Mouse (Mus musculus) frontal cortex, adult 2 months (tissue): Measurements from ENCODE around the gene Atat1. TPM values are rescaled to one million over a fixed set of nuclear protein-coding genes. Genes with fewer than 3 reads are reported as not detected.

Source experiments
- DNase-seq, 2 experiments: peaks; one replicate each; pipeline ENCODE4 v3.0.0; 2022; ENCODE audit warnings: low spot score in 1 of 2; ENCODE audit errors: extremely low spot score in 1 of 2
- polyA plus RNA-seq: library from polyadenylated mRNA; depleted of rRNA; stranded (reverse); fragments of >200 nt; gene quantifications from 2 replicates; pipeline ENCODE4 v1.2.3, GENCODE M21; 2012

Atat1 gene
- polyA plus RNA-seq, 1 experiment = 109 TPM

DNA sequence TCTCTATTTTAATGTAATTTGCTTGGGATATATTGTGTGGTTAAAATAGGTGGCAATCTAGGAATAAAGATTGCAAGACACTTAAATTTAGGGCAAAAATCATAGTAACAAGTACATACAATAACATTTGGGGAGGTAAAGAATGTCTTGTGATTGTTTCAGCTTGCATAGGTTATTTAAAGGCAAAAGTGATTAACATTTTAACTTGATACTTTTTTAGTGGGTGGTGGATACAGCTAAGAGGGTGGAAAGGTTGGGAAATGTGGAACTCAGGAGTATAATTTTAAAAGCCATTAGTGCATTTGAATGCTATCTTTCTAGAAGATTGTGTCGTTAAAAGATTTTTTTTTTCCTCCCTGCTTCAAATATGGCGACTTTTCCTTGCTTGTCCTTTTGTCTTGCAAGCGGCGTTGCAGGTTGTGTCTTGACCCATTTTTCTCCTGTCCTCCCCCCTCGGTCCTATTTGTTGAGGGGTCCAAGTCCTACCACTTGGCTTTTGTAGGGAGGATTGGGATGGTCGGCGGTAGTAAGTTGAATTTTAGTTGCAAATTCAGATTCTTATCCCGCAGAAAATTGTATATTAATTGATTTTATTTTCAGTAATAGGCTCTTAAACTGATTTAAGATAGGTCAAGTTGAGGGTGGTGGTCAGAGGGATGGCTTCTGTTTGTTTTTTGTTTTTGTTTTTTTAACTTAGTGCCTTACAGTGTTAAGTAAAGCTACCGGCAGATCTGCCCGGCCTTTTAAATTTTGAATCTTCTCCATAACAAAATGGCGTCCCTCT, 8.6 kb upstream of the Atat1 start:
- peak in 1 of 2 experiments; percentile 59 for DNase-seq

DNA sequence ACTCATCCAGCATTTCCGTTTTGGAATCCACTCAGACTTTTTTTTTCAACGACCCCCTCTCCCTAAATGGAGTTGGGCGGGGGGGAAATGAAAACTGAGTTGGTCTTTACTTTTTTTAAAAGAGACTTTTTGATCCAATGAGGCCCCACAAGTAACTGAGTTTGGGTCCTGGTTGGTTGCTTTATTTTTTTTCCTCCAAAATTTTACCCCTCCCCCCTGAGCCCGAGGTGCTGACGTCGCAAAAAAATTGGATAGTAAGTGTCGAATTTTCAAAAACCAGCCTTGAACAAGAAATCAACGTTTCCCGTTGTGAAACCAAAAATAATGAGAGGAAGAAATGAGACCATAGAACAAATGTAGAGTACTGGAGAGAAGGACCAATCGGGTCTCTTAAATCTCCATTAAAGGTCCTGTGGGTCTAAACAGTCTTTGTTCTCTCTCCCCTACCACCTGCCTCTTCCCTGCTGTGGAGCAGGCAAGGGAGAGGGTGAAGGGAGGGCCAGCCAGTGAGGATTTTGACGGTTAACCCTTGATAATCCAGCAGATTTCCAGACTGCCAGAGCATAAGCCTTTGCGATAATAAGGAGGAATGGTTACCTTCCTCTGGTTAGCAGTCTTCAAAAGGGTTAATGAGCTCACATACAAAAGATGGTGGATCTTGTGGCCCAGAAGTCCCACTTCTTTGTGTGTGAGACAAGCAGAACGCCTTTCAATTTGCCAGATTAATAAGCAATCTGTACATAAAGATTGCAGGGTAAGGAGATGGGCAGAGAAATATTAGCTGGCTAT, 7.8 kb upstream of the Atat1 start:
- DNase-seq = peak in 1 of 2 experiments; percentile 62

DNA sequence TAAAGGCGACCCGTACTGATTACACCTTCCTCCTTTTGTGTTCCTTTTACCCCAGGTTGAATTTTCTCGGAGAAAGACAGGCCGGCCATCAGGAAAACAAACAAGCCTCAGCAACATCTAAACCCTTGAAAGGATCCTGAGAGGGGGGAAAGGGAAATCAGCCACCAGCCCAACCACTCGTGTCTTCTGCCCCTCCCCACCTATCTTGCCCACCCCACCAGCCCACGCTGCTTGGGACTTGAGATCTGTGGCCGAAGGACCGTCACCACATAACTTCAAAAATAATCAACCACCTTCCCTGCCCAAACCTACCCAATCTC, 7.2 kb upstream of the Atat1 start:
- peak in 1 of 2 experiments; percentile 52 for DNase-seq

DNA sequence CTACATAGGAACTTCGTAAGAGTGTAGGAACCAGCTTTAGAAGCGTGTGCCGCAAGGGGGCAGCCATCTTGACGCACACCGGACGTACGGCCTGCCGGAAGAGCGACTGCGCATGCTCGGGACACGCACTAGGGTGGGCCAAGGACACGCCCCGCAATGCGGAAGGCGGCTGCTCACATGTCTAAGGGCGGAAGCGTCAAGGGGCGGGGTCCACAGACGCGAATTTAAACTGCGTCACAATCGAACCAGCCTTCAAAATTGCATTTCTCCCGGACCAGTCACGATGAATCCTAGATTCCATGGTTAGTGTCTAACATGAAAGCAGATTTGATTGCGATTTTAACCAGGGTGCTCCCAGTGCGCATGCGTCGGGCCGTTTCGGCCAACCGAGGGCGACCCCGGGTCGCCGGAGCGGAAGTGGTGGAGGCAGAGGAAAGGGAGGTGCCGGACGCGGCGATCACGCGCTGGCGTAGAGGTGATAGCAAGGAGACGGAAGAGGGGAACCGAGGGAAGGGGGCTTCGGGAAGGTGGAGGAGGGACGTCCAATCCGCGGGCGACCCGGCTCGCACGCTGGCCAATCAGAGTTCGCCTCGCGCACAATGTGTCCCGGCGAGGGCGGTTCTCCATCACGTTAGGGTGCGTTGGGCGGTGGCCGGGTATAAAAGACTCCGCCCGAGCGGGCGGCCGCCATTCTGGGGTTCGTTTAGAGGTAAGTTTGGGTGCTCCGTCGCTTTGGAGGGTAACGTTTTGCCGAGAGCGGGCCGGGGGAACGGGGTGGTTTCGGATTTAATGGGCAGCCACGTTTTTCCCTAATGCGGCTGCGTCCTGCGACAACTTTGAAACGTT, 6.6 kb upstream of the Atat1 start, which contains the start of the genes Mrps18b and Ppp1r10:
Gene Mrps18b, minus strand, starts transcription at position 93 of the 846 bp plus-strand sequence.
Gene Ppp1r10, plus strand, starts transcription at position 138 of the 846 bp plus-strand sequence.
- DNase-seq = peak; percentile 99 to 100

DNA sequence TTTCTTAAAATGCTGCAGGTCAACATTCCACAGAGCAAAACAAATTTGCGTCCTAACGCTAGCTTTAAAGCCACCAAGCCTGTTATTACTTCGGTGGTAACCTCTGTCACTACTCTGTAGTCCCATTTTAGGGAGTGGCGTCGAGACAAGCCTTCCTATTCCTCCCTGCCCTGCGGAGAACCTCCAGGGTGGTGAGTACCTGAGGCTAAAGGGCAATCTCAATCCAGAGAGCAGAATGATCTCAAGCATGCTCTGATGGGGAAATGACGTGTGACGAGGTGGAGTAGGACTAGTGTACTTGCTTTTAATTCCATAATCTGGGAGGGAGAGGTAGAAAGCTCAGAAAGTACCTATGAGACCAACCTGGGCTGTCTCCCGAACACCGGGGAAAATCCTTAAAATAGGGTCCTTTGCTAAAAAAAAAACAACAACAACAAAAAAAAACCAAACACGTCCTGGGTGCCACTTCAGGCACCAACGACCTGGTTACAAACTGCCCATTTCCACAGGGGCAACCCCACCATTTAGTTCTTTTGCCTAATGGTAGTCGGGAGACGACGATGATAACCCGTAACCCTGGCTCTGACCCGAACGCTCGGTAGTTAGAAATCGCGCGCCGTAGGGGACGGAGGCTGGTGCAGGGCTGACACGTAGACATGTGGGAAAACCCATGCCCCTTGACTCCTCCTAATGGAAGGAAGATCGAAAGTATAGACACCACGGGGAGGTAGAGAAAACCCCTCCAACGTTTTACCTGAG, 5.8 kb upstream of the Atat1 start:
- no peak for DNase-seq

DNA sequence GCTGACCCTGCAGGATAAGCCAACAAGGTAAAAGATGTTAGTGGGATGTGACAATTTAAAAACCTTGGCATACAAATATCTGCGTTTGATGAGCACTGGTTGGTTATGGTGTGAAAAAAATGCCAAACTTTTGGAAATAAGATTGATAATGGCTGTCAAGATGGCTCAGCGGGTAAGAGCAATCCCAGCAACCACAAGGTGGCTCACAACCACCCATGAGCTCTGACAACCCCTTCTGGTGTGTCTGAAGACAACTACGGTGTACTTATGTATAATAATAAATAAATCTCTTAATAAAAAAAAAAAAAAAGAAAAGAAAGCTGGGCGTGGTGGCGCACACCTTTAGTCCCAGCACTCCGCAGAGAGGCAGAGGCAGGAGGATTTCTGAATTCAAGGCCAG, 5.1 kb upstream of the Atat1 start:
- no peak for DNase-seq

DNA sequence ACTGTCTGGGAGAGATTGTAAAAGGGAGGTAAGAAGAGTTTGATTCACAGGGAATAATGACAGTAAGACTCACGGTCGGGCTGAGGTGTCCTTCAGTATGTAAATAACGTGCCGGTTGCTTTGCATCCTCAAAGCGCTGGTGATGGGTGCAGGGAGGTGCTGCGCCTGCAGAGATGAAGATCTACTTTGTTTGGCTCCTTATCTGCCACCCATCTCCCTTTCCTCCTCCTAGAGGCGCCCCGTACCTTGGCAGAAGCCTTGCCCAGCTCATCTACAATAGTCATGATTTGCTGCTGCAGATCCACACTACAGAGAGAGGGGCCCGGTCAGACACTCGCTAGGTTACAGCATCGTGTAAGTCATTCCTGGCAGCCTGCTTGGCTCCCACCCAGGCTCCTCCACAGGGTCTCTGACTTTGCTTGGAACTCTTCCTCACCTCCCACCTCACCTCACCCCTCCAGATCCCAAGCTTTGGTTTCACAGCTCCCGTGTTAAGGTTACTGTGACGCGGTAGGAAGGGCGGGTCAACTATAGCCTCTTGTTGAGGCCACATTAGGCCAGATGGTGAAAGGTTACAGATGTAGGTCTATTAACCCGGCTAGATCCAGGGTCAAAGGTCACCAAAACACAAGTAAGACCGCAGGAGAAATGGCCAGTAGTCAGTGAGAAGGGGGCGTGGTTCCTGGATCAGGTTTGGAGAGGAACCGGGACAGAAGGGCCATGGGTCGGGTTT, 523 bp downstream of the Atat1 start:
- no peak for DNase-seq

DNA sequence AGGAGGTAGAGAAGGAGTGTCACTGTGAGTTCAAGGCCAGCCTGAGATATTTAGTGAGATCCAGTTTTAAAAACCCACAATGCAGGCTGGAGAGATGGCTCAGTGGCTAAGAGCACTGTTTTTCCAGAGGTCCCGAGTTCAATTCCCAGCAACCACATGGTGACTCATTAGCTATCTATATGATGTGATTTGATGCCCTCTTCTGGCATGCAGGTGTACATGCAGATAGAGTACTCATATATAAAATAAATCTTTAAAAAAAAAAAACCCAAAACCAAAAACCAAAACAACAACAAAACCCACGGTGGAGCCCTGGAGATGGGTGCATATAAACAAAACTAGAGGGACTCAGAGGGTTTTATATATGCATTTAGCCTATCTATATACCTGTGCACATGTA, 2.3 kb downstream of the Atat1 start:
- no peak for DNase-seq

DNA sequence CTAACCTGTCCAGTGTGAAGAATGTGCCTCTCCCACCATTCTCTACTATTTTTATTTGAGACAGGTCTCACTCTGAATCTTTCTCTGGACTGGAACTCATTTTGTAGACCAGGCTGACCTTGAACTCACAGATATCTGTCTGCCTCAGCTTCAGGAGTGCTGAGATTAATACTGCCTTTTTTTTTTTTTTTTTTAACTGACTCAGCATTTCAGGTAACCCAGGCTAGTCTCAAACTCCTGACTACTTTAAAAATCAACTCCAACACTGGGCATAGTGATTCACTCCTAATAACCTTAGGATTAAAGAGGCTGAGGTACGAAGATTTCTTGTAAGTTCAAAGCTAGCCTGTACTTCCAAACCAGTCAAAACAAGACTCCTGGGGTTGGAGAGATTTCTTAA, 4.3 kb downstream of the Atat1 start:
- DNase-seq = no peak

DNA sequence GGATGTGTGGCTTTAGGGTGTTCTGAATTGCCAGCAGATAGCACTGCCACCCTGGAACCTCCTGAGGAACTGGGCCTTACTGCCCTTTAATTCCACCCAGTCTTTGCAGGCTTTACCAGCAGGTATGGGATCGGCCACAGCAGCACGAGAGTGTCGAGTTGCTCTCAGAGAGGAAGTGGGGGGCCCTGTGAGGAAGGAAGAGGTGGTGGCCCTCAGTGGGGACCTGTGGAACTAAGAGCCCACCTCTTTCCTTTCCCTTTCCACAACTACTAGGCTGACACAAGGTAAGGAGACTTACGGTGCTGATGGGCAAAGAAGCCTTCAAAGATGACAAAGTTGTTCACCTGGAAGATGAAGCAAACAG, 5.9 kb downstream of the Atat1 start:
- no peak for DNase-seq

DNA sequence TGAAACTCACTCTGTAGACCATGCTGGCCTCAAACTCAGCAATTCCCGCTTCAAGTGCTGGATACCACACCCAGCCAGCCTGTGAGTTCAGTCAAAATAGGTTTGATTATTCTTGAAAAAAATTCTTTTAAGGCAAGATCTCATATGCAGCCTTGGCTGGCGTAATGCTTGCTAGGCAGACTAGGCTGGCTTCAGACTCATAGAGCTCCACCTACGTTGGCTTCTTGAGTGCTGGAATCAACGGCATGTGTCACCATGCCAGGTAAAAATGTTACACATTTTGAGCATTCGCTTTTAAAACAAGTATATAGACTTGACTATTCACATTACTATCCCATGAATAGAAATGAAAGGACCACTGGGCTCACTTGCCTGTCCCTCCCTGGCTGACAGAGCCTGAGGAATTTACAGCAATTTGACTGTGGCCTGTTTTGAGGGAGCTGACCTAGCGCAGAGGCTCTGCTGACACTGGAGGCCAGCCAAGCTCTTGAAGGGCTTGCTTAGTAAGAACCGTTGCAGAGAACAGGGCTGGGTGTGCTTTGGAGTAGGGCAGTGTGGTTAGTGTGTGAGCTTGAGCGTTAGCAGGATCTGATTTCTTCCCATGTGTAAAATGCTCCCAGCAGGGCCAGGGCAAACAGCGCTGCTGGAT, 6.4 kb downstream of the Atat1 start:
- no peak for DNase-seq

DNA sequence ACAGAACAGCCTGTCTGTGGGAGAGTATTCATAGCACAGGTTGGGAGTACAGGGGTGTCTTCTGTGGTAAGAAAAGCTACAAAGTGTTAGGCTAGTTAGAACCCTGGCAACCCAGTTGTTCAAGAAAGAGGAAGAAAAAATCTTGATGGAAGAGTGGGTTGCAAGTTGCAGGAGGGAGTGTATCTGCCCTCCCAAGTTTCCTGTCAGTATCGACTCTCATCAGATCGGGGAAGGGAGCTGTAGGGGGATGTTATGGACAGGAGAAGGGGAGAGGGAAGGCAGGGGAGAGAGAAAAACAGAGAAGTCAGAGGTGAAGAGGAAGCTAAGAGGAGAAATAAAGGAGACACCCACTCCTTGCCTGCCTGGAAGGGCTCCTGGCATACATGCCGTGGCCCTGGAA, 9.2 kb downstream of the Atat1 start:
- no peak for DNase-seq

DNA sequence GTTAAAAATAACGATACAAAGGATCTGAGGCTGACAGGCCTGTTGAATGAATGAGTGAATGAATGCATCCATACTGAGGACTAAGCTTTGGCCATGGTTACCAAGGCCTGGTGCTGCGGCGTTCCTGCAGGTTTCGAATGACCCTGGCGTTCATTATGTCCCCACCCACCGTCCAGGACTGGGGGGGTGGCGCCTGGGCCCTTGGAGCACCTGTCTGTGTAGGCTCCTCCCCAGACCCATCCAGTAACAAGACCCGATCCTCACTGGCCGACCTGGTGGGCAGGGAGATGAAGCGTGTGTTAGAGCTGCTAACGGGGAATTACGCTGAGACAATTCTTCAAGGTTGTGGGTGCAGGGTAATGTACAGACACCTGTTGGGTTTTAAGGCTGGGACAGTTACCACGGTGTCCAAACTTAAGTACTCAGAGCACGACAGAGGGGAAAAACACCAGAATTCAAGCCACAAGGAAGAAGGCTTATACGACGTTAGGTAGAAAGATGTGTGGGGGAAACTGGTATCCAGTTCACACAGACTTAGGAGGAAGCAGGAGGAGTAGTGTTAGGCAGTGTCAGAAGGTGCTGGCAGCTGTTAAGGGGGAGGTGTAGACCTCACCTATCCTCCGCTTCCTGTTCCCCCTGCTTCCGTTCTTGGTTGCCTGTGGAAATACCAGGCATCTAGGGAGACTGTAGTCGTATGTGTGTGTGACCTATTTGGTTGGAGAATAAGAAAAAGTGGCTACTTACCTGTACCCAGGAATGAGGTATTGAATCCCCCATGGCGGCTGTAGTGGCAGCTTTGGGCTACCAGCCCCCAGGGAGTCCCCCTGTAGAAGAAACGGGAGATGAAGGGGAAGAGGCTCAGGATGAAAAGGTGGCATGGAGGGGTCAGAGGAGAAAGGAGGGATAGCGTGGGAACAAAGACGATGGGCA, 12.0 kb downstream of the Atat1 start:
- DNase-seq = peak in 1 of 2 experiments; percentile 48

DNA sequence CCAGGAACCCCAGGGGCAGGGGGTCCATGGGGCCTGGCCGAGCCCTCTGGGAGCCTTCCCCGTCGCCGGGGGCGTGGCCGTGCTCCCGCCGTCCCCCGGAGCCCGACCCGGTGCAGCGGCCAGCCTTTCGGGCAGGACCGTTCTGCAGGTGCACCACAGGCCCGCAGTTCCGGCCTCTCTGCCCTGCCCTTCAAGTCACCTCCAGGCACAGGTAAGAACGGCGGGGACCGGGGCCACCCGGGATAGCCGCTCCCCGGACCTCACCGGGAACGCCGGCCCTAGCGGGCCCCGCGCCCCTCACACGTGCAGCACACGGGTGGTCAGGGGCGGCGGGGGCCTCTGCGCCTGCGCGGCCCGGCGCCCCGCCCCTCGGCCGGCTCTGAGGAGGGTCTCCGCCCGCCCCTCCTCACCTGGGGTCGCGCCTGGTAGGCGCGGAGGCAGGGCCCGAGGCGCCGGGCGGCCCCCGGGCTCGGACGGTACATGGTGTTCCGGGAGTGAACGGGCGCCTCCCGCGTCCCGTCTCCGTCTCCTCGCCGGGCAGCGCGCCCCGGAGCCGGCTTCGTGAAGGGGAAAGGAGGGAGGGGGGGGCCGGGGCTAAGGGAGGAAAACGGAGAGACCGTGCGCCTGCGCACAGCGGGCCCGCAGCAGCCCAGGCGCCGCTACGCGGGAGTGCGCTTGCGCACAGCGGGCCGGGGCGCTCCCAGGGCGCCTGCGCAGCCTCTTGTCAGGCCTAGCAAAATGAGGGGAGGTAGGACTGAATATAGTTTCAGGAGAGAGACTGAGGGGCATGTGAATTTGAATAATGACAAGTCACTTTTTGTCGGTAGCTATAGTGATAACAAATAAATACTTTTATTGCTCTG, 12.9 kb downstream of the Atat1 start, which contains the start of gene 2310061I04Rik:
Gene 2310061I04Rik, minus strand, starts transcription at position 651 of the 863 bp plus-strand sequence.
- peak; percentile 79 to 93 for DNase-seq

DNA sequence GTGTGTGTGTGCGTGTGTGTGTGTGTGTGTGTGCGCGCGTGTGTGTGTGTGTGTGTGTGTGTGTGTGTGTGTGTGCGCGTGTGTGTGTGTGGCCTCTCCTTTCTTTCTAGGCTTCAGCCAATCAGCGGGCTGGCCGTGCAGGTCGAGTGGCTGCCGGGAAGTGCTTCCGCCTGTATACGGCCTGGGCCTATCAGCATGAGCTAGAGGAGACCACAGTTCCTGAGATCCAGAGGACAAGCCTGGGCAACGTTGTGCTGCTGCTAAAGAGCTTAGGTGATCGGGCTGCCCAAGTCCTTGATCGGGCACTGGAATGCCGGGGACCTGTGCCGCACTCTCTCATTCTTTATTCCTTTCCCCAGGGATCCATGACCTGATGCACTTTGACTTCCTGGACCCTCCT, 22.1 kb downstream of the Atat1 start:
- no peak for DNase-seq

DNA sequence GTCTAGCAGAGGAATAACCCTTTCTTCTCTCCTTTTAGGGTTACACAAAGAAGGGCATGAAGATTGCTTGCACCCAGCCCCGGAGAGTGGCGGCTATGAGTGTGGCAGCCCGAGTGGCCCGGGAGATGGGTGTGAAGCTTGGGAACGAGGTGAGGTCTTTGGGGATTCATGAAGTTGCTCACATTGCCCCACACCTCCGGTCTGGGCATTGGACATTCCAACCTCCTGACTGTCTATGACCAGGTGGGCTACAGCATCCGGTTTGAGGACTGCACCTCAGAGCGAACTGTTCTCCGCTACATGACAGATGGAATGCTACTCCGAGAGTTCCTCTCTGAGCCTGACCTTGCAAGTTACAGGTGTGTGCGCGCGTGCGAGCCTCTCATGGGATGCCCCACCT, 26.1 kb downstream of the Atat1 start:
- DNase-seq = no peak

DNA sequence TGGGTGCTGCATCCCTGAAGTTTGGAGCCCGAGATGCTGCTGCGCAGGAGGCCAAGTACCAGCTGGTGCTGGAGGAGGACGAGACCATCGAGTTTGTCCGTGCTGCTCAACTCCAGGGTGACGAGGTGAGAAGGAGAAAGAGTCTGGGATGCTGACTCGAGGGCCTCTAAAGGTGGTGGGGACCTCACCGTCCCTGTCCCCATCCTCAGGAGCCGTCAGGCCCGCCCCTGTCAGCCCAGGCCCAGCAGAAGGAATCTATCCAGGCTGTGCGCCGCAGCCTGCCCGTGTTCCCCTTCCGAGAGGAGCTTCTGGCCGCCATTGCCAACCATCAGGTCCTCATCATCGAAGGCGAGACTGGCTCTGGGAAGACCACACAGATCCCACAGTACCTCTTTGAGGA, 27.0 kb downstream of the Atat1 start:
- no peak for DNase-seq
